Mouse (Mus musculus): ENCODE measurements around the gene Dppa1.
A peak's percentile ranks its signal among the peaks of the same experiment; 100 is the strongest.
"Not testable (repeated sequence)": the region's sequence is repeated elsewhere in the genome, so short reads cannot be mapped to it uniquely, and the experiment has no call there.

Gene Dppa1

DNA sequence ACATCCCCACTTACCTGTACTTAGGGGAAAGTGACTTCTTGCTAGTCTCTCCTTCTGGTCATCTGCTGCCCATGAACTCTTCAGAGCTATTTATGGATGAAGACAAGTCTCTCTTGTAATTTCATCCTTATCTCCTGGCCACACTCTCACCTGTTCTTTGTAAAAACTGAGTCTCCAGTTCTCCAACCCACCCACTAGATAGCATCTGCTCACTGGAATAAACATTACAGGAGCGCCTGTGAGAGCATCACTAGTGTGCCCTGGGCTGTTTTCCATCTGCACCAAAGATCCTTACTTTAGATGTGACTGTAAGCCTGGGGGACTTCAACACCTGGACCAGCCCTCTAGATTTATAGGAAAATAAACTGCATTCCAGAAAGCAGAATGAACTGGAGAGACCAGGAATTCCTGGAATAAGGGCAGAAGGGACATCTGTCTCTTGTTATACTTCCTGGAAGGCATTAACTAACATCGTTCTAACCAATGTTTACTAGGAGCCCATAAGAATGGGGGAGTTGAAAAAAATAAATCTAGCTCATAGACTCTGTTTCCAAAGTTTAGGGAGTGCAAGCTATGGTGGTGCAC, at the start of gene Dppa1:
Dppa1 (minus strand) TSS at position 51 of the 585 bp plus-strand sequence.
- DNase-seq (ENCODE audit: low spot score in 2 of 2): no peak

DNA sequence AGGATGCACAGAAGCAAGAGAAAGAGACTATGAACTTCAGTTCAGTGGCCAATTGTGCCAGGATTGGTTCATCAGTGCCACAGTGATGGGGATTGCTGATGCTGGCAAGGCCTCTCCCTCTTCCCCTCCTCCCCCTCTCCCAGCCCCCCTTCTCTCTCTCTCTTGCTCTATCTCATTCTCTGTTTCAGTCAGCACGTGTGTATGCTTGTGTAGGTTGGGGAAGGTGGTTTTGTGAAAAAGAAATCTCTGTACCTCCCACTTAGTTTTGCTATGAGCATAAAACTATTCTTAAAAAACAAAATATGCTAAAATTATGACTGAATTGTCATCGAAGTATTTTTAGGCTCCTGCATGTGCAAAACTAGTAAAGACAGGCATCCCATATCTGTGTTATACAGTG, 38.9 kb upstream of the Dppa1 start:
- no peak for DNase-seq (ENCODE audit: low spot score in 2 of 2)

DNA sequence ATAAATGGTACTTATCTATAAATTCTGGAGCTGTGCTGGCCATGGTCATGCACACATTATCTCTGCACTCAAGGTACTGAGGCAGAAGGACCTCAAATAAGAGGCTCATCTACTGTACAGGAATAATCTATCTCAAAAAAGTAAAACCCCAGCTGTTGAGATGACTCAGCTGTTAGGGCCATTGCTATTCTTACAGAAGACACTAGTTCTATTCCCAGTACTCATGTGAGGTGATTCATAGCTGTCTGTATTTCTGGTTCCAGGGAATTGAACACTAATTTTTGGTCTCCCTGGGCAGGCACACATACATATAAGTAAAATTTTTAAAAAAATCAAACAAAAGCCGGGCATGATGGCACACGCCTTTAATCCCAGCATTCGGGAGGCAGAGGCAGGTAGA, 38.0 kb upstream of the Dppa1 start:
- DNase-seq (ENCODE audit: low spot score in 2 of 2): no peak

DNA sequence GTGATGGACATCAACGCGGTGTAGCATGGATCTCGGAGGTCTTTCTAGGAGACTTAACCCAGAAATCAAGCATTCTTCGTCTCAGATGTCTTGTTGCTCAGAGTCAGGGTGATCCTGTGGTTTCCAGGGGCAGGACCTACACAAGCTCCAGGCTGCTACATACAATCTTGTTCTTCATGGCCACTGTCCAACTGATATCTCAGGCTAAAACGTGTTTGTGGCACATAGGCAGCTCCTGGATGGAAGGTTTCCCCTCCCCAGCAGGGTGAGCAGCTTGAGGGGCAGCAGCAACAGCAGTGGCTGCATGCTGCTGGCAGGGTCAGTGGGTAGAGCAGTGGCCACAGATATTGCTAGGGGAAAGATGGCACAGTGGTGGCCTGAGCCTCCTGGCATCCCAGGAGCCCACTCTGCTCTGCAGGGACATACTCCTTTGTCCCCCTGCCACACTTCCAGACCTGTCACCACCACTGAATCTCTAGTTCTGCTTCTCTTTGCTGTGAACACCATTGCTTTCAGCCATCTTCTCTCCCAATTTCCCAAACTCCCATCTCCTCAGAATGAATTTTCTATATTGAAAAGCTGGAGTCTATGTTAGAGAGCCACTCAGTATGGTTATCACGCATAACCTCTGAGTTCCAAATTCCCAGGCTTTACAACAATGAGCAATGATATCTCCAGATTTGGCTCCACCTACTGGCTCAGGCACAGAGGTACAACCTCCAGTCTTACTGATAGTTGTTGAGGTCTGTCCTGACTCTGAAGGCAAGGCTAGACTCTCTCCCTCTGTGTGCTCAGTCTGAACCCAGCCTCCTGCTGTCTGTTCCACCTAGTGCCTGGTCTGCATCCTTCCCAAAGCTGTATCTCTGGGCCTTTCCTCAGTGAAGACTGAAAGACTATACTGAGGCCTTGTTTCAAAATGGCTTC, 36.8 kb upstream of the Dppa1 start:
- DNase-seq (ENCODE audit: low spot score in 2 of 2): peak in 1 of 2 experiments; percentile 1

DNA sequence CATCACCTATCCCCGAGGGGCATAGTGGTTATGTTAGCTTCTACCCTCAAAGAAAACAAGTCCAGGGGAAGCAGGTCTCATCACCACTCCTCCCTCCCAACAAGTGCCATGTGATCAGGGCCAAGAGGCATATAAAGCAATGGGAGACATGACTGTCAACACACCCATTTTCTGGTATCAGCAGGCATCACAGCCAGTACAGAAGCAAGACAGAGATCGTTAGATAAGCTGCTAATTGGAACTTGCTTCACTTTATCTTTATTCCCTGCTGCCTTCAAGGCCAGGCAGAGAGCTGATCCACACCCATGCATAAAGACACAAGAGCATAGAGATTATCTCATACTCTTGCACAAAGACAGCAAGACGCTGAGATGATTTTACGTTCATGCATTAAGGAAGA, 34.2 kb upstream of the Dppa1 start:
- no peak for DNase-seq (ENCODE audit: low spot score in 2 of 2)

DNA sequence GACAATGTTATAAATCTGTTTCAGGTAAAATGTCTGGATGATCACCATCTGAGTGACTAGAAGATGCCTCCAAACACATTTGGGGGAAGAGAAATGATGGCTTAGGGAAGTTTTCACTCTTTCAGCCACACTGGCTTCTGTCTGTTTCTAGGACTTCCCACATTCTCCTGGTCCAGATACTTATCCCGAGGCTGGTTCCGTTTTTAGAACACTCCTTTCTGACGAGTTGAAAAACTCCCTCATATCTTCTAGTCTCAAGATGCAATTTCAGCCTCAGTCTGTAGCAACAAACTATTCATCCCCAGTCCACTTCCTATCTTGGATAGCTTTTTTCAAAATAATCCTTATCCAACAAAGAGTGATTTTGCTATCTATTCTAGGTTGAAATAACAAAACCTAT, 23.4 kb upstream of the Dppa1 start:
- DNase-seq (ENCODE audit: low spot score in 2 of 2): no peak

DNA sequence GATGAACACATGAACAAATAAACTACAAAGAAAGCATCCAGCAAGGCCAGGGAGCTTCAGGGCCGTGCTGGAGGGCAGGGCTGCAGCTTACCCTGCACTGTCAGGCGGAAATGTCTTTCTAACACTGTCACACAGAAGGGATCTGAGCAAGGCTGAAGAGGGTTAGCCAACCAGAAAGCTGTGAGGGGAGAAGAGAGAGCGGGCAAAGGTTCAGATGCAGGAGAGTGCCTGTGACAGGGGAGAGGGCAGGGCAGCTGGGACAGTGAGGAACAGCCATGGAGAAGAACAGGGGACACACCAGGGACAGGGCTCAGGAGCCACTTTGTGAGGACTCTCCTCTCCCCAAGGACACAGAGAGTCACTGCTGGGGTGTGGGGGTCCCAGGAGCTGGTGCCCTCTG, 20.6 kb upstream of the Dppa1 start:
- not testable (repeated sequence) for DNase-seq (ENCODE audit: low spot score in 2 of 2)

DNA sequence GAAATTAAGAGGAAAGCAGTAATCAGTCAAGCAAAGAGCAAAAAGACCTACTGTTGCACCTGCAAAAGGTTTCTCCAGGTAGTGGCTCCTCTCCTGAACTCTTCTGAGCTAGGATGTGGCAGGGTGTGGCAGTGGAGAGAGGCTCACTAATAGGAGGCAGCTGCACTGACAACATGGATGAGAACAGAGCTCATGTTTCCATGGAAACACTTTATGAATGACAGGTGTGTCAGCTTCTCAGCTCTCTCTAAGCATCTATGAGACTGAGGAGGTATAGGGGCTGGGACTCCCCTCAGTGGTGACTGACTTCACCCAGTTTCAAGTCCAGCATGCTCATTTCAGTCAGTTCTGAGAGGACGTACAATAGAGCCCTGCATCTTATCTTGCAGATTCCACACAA, 15.8 kb upstream of the Dppa1 start:
- no peak for DNase-seq (ENCODE audit: low spot score in 2 of 2)

DNA sequence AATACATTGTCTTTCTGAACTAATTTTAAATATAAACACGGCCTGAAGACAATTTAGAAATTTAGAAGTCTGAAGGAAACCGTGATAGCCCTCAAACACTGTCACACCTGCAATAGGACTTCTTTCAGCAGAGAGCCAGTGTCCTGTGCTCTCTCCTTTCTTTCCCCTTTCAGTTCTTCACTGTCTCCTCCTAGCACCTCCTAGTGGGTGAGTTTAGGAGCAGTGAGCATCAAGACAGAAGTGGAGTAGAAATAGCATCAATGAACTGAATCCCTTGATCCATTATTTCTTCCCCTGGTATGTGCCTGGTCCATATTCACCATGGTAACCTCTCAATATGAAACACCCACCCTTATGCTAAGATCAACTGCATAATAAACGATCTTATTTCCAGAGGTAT, 7.5 kb upstream of the Dppa1 start:
- no peak for DNase-seq (ENCODE audit: low spot score in 2 of 2)

DNA sequence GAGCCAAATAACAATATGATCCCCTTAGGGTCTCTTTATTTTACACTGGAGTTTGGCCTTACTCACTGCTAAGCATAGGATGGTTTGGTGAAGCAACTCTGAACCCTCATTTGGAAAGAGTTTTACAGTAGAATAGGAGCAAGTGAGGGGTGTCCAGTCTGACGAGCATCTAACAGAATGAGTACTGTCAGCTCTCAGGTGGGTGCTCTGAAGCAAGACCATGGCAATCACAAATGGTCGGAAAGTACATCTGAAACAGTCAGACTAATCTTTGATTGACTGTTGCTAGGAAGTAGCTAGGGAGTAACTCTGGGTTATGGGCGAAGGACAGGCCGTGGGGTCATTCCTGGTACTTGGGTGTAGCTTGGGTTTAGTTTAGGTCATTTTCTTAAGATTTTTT, 6.5 kb upstream of the Dppa1 start:
- not testable (repeated sequence) for DNase-seq (ENCODE audit: low spot score in 2 of 2)

DNA sequence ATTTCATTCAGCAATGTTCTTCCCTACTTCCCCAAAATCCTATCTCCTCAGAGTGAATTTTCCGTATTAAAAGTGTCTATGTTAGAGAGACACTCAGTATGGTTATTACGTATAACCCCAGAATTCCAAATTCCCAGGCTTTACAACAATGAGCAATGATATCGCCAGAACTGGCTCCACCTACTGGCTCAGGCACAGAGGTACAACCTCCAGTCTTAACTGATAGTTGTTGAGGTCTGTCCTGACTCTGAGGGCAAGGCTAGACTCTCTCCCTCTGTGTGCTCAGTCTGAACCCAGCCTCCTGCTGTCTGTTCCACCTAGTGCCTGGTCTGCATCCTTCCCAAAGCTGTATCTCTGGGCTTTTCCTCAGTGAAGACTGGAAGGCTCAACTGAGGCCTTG, 2.6 kb upstream of the Dppa1 start:
- peak; percentile 20 to 26 for DNase-seq (ENCODE audit: low spot score in 2 of 2)

DNA sequence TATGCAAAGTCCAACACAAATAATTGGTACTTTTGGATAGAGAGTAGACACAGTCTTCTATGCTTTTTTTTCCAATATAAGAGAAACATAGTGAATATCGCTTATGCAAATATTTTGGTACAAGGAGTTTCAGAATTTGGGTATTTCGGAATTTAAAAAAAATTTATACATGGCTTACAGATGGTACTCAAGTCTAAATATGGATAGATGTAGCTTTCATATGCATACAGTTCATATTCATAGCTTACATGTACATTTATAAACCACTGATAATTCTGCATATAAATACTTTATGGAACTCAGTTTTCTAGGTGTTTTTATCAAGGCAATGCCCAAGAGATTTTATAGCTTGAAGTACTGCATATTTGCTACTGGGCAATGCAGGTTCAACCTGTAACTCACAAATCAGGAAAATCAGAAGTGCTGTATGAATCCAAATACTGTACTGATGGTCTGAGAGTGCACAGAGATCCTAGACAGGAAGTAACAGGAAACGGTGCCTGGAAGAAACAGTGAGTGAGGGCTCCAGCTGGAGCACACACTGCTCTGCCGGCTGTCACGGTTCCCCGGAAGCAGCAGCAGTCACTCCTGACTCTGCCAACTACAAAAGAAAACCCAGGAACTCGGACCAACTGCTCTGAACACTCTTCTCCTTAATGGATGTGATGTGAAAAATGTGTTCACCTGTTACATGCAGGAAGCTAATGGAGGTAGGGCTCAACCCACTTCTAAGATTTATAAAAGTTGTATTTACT, 8.5 kb downstream of the Dppa1 start:
- no peak for DNase-seq (ENCODE audit: low spot score in 2 of 2)

DNA sequence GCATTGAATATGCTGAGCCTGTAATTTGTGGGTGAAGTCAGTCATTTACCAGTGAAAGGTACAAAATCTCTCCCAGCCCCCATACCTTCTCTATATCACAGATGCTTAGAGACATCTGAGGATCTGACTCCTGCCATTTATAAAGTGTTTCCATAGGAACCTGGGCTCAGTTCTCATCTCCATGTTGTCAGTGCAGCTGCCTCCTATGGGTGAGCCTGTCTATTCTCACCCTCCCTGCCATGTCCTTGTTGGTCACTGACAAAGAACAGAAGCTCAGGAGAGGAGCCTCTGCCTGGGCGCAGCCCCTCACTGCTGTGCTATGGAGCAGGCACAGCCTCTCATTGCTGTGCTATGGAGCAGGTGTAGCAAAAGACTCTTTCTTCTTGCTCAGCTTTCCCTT, 9.1 kb downstream of the Dppa1 start:
- DNase-seq (ENCODE audit: low spot score in 2 of 2): no peak

DNA sequence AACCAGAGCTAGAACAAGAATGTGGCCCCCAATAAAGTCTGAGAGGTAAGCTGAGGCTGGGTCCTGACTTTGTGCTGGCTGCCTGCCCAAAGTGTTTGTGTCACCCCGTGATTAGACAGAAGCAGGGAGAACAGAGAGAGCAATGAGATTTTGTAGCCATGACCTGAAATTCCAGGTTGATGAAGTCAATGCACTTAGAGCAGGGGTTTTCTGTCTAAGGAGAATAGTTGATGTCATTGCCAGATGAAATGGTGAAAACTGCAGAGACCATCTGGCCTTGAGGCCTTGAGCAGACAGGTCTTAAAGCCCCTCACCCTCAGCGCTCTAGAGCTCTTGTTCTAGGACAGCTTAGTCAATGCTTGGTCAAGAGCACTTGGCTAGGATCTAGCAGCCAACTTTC, 36.6 kb downstream of the Dppa1 start:
- no peak for DNase-seq (ENCODE audit: low spot score in 2 of 2)

DNA sequence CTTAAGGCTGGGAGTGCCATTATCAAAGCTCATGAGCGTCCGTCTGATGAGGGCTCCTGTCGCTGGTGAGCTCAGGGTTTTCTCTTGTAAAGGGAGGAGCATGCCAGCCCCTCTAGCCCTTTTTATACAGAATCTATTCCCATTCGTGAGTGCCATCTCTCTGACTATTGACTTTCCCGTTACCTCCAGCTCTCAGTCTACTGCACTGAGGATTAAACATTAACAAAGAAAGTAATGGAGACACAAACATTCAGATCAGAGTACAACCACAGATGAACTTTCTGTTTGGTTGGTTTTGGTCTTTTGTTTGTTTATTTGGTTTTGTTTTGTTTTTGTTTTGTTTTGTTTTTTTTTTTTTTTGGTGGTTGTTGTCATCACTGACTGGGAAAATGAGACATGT, 46.3 kb downstream of the Dppa1 start:
- DNase-seq (ENCODE audit: low spot score in 2 of 2): no peak

DNA sequence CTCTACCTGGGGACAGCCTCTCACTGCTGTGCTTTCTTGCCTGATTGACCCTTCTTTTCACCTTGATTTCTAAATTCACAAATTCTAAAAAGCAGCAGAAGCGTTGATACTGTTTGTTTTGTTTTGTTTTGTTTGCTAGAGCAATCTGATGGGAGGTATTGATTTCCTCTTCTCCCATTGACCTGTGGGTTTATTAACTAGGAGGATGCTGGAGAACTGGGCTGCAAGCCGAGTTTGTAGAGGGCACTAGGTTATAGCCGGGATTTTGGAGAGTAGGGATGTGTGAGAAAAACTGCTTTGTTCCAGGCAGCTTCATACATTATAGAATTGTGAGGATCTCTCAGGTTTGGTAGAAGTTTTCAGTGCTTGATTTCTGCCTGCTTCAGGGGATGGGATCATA, 48.6 kb downstream of the Dppa1 start:
- DNase-seq (ENCODE audit: low spot score in 2 of 2): no peak

DNA sequence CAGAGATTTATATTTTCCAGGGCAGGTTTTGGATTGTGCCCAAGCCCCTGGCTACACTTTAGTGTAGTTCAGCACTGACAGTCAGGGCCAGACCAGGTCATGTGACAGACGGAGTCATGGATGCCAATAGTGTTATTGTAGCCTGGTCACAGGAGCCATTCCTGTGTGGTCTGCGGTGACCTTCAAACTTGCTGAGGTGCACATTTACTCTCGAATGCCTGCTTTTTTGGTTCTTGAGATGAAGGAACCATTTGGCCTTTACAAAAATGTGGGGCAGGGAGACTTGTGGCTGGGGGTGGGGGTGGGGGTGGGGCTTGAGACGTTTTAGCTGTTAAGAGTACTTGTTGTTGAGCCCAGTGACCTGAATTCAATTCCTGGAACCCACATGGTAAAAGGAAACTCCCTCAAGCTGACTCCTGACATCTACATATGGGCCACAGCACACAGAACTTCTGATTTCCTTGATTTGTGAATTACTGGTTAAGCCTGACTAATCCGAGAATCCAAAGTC, 50.2 kb downstream of the Dppa1 start:
- no peak for DNase-seq (ENCODE audit: low spot score in 2 of 2)

DNA sequence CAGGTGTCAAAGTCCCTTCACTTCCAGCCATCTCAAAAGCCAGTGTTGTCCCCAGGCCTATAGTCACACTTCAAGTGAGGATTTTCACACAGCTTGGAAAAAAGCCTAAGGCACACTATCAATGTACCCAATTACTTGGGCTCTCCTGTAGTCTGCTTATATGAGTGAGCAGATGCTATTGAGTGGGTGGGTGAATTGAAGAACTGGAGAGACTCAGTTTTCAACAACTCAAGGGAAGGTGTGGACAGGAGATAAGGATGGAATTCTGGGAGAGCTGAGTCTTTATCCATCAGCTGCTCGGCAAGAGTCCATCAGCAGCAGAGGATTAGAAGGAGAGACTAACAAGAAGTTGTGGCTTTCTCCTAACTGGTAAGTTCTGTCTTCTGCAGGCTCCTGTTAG, 57.7 kb downstream of the Dppa1 start, which contains the start of gene BC053393:
BC053393 (plus strand) TSS at position 210 of the 400 bp plus-strand sequence.
- DNase-seq (ENCODE audit: low spot score in 2 of 2): no peak

DNA sequence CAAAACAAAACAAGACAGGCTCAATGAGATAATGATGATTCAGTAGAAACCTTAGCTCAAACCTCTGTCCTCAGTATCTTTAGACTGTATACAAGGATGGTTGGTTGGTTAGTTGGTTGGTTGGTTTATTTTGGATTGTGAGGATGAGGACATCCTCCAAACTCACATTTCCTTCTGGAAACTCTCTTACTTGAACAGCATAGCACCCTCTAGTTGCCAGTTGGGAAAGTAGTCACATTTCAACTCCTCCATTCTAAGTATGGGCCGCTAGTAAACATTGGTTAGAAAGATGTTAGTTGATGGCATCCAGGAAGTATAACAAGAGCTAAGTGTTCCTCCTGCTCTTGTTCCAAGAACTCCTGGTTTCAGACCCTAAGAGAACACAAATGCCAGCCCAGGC, 60.0 kb downstream of the Dppa1 start:
- no peak for DNase-seq (ENCODE audit: low spot score in 2 of 2)

DNA sequence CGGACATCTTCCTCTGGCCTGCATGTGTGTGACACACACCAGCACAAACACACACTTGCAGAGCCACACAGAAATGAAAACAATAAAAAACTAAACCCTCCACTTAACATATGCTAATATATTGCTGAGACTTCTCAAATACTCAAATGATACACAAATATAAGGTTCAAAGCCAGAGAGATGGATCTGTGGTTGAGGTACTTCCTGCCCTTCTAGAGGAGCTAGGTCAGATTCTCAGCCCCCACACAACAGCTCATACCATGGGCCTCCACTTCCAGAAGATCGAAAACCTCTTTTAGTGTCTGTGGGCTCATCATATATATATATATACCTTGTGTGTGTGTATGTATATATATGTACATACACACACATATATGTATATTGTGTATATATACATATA, 63.1 kb downstream of the Dppa1 start:
- no peak for DNase-seq (ENCODE audit: low spot score in 2 of 2)

DNA sequence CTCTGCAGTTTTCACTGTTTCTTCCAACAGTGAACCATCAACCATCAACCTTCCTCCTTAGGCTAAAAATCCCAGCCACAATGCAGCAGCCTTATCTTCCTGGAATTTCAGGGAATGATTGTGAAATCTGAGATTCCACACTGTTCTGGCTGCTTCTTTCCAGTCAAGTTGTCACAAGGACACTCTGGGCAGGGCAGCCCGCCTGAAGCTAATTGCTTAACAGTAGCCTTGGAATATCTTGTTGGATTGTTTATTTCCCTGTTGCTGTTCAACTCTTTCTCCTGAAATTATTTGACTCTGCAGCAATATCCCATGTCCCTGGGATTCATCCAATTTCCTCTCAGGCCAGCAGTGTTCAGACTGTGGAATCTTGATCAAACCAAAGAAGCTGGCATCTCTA, 64.4 kb downstream of the Dppa1 start:
- no peak for DNase-seq (ENCODE audit: low spot score in 2 of 2)

DNA sequence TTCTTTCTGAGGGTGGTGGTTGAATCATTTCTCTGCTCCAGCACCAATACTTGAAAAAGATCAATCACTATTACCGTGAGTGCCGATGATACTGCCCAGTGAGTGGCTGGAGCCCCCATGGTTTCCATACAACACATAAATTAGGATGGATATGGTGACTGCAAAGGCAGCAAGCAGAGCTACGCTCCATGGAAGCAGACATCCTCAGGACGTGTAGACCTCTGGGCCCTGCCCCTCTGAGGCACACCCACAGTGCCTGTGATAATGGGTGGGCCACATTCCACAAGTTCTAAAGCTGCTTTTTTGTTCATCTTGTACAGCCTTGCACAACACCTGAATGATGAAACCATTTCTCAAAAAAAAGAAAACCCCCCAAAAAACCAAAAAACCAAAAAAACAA, 68.0 kb downstream of the Dppa1 start:
- no peak for DNase-seq (ENCODE audit: low spot score in 2 of 2)
